Mouse (Mus musculus) brain, embryonic 14.5 days (tissue): ENCODE measurements around the gene Plekhg1.

ENCODE experiments used
- CTCF ChIP-seq: fragments of 200-500 bp; IDR thresholded peaks from 2 replicates; pipeline ENCODE4 v1.5.1; 2012; ENCODE audit warnings: inconsistent platforms, mild to moderate bottlenecking, moderate library complexity, borderline replicate concordance; ENCODE audit not compliant: insufficient read depth, insufficient read length; ENCODE audit errors: extremely low read depth
- POLR2A ChIP-seq: fragments of 200-500 bp; IDR thresholded peaks from 2 replicates; pipeline ENCODE4 v1.6.1; 2012; ENCODE audit warnings: mild to moderate bottlenecking, inconsistent platforms, borderline replicate concordance; ENCODE audit not compliant: poor library complexity, insufficient read depth, insufficient read length, severe bottlenecking; ENCODE audit errors: extremely low read depth

GRCm38 (mm10) chr10:3741791-3742190 is 1.6 kb downstream of the Plekhg1 start:
- TF ChIP-seq CTCF (no peak), POLR2A (no peak)
